Mouse (Mus musculus): ENCODE measurements around the gene Zfx. TPM values are rescaled to one million over a fixed set of nuclear protein-coding genes. Genes with fewer than 3 reads are reported as not detected.

The Zfx gene
- total RNA-seq, 1 experiment from 2014 or later, result 44.2 TPM

- ATAC-seq (ENCODE audit: extremely low read depth, insufficient number of reproducible peaks, low FRiP score, poor library complexity, severe bottlenecking), result no peak
These were observed 20.6 kb downstream of the Zfx start for GRCm38 (mm10) chrX:94102938-94103337.

GRCm38 (mm10) chrX:94100561-94100960, 22.9 kb downstream of the Zfx start:
- ATAC-seq (ENCODE audit: extremely low read depth, insufficient number of reproducible peaks, low FRiP score, poor library complexity, severe bottlenecking), result no peak

GRCm38 (mm10) chrX:94091001-94091400, 32.5 kb downstream of the Zfx start:
- ATAC-seq (ENCODE audit: extremely low read depth, insufficient number of reproducible peaks, low FRiP score, poor library complexity, severe bottlenecking), result no peak

GRCm38 (mm10) chrX:94061246-94061645, 62.3 kb downstream of the Zfx start:
- ATAC-seq (ENCODE audit: extremely low read depth, insufficient number of reproducible peaks, low FRiP score, poor library complexity, severe bottlenecking), result no peak

- ATAC-seq (ENCODE audit: extremely low read depth, insufficient number of reproducible peaks, low FRiP score, poor library complexity, severe bottlenecking), result no peak
These were observed 62.8 kb downstream of the Zfx start for GRCm38 (mm10) chrX:94060751-94061150.

GRCm38 (mm10) chrX:94058748-94059147, 64.8 kb downstream of the Zfx start:
- no peak for ATAC-seq (ENCODE audit: extremely low read depth, insufficient number of reproducible peaks, low FRiP score, poor library complexity, severe bottlenecking)

GRCm38 (mm10) chrX:94049048-94049447, 74.5 kb downstream of the Zfx start:
- ATAC-seq (ENCODE audit: extremely low read depth, insufficient number of reproducible peaks, low FRiP score, poor library complexity, severe bottlenecking), result no peak

- no peak for ATAC-seq (ENCODE audit: extremely low read depth, insufficient number of reproducible peaks, low FRiP score, poor library complexity, severe bottlenecking)
These were observed 75.5 kb downstream of the Zfx start for GRCm38 (mm10) chrX:94048048-94048447.

- no peak for ATAC-seq (ENCODE audit: extremely low read depth, insufficient number of reproducible peaks, low FRiP score, poor library complexity, severe bottlenecking)
These were observed 76.1 kb downstream of the Zfx start for GRCm38 (mm10) chrX:94047381-94047780.

- ATAC-seq (ENCODE audit: extremely low read depth, insufficient number of reproducible peaks, low FRiP score, poor library complexity, severe bottlenecking), result peak; percentile 56; the same call in 1 of the 2 replicates
These were observed 90.6 kb downstream of the Zfx start for GRCm38 (mm10) chrX:94032937-94033336.

- no peak for ATAC-seq (ENCODE audit: extremely low read depth, insufficient number of reproducible peaks, low FRiP score, poor library complexity, severe bottlenecking)
These were observed 93.4 kb downstream of the Zfx start for GRCm38 (mm10) chrX:94030081-94030480.

Other genes with a start within 250 kb of the Zfx start
- gene AU015836, start 155.0 kb downstream of the Zfx start, total RNA-seq (2017), result not detected in 2 replicates
- 69.7 and 81.2 TPM in 2 replicates for gene Eif2s3x, start 89.2 kb upstream of the Zfx start, total RNA-seq (2017)
- gene Klhl15, start 110.9 kb upstream of the Zfx start, total RNA-seq (2017), result 10.1 and 13.3 TPM in 2 replicates
- gene Fam90a1b, start 243.1 kb upstream of the Zfx start, total RNA-seq (2017), result not detected in 2 replicates
- gene Apoo, start 243.4 kb upstream of the Zfx start, total RNA-seq (2017), result 3.4 and 6.9 TPM in 2 replicates